Mouse (Mus musculus) heart, embryonic 14.5 days (tissue): ENCODE results near the gene Mtus2. TPM values are rescaled to one million over a fixed set of nuclear protein-coding genes. Genes with fewer than 3 reads are reported as not detected.
A peak's percentile ranks its signal among the peaks of the same experiment; 100 is the strongest.

Experiments
- ATAC-seq: fragments of 200-750 bp; cut with Nextera tagmentation; 2 replicates; pipeline ENCODE4 v1.8.0; 2017; ENCODE audit warnings: low read depth, moderate TSS enrichment; ENCODE audit not compliant: insufficient number of reproducible peaks, insufficient read depth, low FRiP score
- H3K27ac ChIP-seq, 2 experiments: fragments of 200-500 bp in 1 of 2; fragments of 300-500 bp in 1 of 2; sonication (generic) in 1 of 2; replicated peaks in 1 of 2; 2 replicates each; pipeline ENCODE4 v1.5.1; 2012 to 2014; ENCODE audit warnings: low read depth in 2 of 2, low read length in 2 of 2, control low read depth in 1 of 2, mild to moderate bottlenecking in 1 of 2, mixed read lengths in 1 of 2; ENCODE audit not compliant: control insufficient read depth in 1 of 2, insufficient read depth in 1 of 2
- H3K27me3 ChIP-seq: fragments of 300-500 bp; sonication (generic); 2 replicates; pipeline ENCODE4 v1.6.1; 2014; ENCODE audit warnings: mild to moderate bottlenecking, low read length, control low read depth; ENCODE audit not compliant: control insufficient read depth, insufficient read depth
- H3K36me3 ChIP-seq: fragments of 300-500 bp; sonication (generic); 2 replicates; pipeline ENCODE4 v1.6.1; 2014; ENCODE audit warnings: mild to moderate bottlenecking, control low read depth, low read length, mixed read lengths; ENCODE audit not compliant: control insufficient read depth, insufficient read depth
- H3K4me1 ChIP-seq, 2 experiments: fragments of 200-500 bp in 1 of 2; fragments of 300-500 bp in 1 of 2; sonication (generic) in 1 of 2; 2 replicates each; pipeline ENCODE4 v1.6.1; 2012 to 2014; ENCODE audit warnings: low read length in 2 of 2, control low read depth in 1 of 2, mixed read lengths in 1 of 2; ENCODE audit not compliant: control insufficient read depth in 2 of 2, insufficient read depth in 2 of 2
- H3K4me2 ChIP-seq: fragments of 300-500 bp; sonication (generic); 2 replicates; pipeline ENCODE4 v1.6.1; 2014; ENCODE audit warnings: mild to moderate bottlenecking, low read length
- H3K4me3 ChIP-seq, 2 experiments: fragments of 200-500 bp in 1 of 2; fragments of 300-500 bp in 1 of 2; sonication (generic) in 1 of 2; 2 replicates each; pipeline ENCODE4 v1.5.1; 2012 to 2014; ENCODE audit warnings: low read length in 2 of 2, mild to moderate bottlenecking in 2 of 2, control low read depth in 1 of 2, low read depth in 1 of 2, moderate library complexity in 1 of 2; ENCODE audit not compliant: control insufficient read depth in 1 of 2, insufficient read depth in 1 of 2
- H3K9ac ChIP-seq: fragments of 300-500 bp; sonication (generic); 2 replicates; pipeline ENCODE4 v1.6.1; 2014; ENCODE audit warnings: mild to moderate bottlenecking, low read length
- H3K9me3 ChIP-seq: fragments of 300-500 bp; sonication (generic); 2 replicates; pipeline ENCODE4 v1.6.1; 2016; ENCODE audit warnings: low read length, control low read depth; ENCODE audit not compliant: control insufficient read depth
- WGBS: fragments of 180-500 bp; shearing (Covaris S2); extraction: QIAGEN DNeasy Blood & Tissue Kit; methylation state at CpG from one replicate; pipeline ENCODE4 v1.1.7; 2014; 5-methylcytosine and 5-hydroxymethylcytosine counted together
- polyA plus RNA-seq: library from polyadenylated mRNA; unstranded; fragments of >200 nt; fragmentation: Nextera tagmentation; extraction: Ambion mirVana; gene quantifications from 2 replicates; pipeline ENCODE4 v1.2.1, GENCODE M21; 2014

The Mtus2 gene
- polyA plus RNA-seq, 1 experiment from 2014 or later = 128 TPM

GRCm38 (mm10) chr5:148015383-148015782 lies 58.3 kb downstream of the Mtus2 start:
- Histone ChIP-seq H3K27ac (no peak overlapping the region), H3K9me3 (no peaks in the 10 kb centered on the region), H3K9ac (no peak overlapping the region), H3K4me3 (no peak overlapping the region), H3K27me3 (no peaks in the 10 kb centered on the region), H3K36me3 (no peaks in the 10 kb centered on the region), H3K4me2 (no peak overlapping the region), H3K4me1 (no peaks in the 10 kb centered on the region)
- no peak for ATAC-seq
- 45% methylated on average over 8 of the region's 8 CpGs for WGBS

DNA sequence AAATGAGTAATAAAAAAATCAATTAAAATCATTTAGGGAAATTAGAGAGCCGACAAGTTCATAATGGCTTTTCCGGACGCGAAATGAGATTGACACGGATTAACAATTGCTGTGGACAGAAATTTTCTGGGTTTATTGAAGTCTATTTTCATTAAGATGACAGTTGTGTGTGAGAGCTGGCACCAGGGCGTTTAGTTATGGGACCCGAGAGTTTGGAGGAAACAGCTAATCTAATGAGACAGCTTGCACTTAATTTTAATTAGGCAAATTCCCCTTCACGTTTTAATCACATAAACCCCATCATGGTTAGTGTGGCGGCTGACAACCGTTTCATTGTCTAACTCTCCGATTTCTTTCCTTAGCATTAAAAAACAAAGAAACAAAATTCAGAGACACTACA lies 60.3 kb downstream of the Mtus2 start:
- Histone ChIP-seq H3K27me3 (no peaks in the 10 kb centered on the region), H3K4me1 (no peaks in the 10 kb centered on the region), H3K27ac (no peak overlapping the region), H3K36me3 (no peaks in the 10 kb centered on the region), H3K4me2 (no peak overlapping the region), H3K4me3 (no peak overlapping the region), H3K9me3 (no peaks in the 10 kb centered on the region), H3K9ac (no peak overlapping the region)
- 85% methylated on average over 11 of the region's 11 CpGs for WGBS
- ATAC-seq = no peak

GRCm38 (mm10) chr5:148022784-148023183 lies 65.7 kb downstream of the Mtus2 start:
- Histone ChIP-seq H3K9me3 (no peaks in the 10 kb centered on the region), H3K4me1 (peaks cover 0 to 8% of the 10 kb centered on the region in 2 experiments; a peak in 2 of 4 replicates), H3K27me3 (no peaks in the 10 kb centered on the region), H3K36me3 (no peaks in the 10 kb centered on the region), H3K27ac (no peak overlapping the region), H3K4me2 (no peak overlapping the region), H3K9ac (no peak overlapping the region), H3K4me3 (no peak overlapping the region)
- no peak for ATAC-seq
- 80% methylated on average over 4 of the region's 4 CpGs for WGBS

DNA sequence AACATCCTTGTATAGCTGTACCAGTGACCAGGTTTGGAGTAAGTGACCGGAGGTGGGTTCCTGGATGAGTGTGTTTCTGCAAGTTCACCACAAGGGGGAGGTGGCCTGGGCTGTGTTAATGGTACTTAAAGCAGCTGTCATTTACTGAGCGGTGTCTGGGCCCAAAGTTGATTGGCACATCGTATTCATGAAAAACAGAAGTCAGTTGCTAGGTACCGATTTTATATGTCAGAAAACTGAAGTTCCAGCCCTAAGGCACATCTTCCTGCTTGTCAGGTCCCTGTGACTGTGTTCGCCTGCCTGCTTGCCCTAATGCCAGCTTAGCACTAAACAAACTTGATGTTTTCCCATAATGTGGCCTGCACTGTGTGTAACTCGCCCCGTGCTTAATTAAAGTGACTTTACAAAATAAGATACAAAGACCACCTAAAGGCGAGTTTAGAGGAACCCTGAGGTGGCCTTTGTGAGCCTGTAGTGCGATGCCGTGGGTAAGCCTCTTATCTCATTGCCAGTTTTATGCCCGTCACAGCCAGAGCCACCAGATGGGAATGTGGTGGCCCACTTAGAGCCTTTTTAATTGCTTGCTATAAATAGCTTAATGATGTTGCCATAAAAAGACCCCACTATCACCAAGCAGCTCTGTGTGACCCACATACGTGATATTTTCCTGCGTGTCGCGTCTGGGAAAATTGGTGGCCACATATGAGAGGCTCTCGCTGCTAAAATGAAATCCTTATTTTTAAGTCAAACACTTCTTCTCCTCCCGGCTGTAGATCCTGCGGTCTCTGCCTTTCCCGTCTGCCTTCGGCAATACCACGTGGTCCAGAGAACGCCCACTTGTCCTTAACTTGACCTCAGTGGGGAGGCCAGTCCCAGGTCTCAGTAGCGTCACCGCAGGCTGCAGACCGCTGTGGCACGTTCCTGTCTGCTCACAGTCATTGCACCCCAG lies 69.6 kb downstream of the Mtus2 start:
- ATAC-seq = peak; percentile 72
- peak overlapping the region; percentile 55; the same call in 1 of the 2 replicates for H3K9ac ChIP-seq
- WGBS = 37% methylated on average over 26 of the region's 26 CpGs
- H3K4me1 ChIP-seq = peaks cover 0 to 8% of the 10 kb centered on the region in 2 experiments; a peak in 2 of 4 replicates
- no peaks in the 10 kb centered on the region for H3K36me3 ChIP-seq
- no peaks in the 10 kb centered on the region for H3K27me3 ChIP-seq
- H3K4me2 ChIP-seq = peak overlapping the region; percentile 61
- peak overlapping the region; percentile 21 to 25 for H3K4me3 ChIP-seq
- H3K27ac ChIP-seq = peak overlapping the region; percentile 64 to 72
- H3K9me3 ChIP-seq = no peaks in the 10 kb centered on the region

GRCm38 (mm10) chr5:148027985-148028384 lies 70.9 kb downstream of the Mtus2 start:
- 80% methylated on average over 13 of the region's 13 CpGs for WGBS
- Histone ChIP-seq H3K4me2 (no peak overlapping the region), H3K36me3 (no peaks in the 10 kb centered on the region), H3K4me3 (no peak overlapping the region), H3K9me3 (no peaks in the 10 kb centered on the region), H3K27me3 (no peaks in the 10 kb centered on the region), H3K4me1 (peaks cover 0 to 8% of the 10 kb centered on the region in 2 experiments; a peak in 2 of 4 replicates), H3K9ac (no peak overlapping the region), H3K27ac (no peak overlapping the region)
- ATAC-seq = no peak

DNA sequence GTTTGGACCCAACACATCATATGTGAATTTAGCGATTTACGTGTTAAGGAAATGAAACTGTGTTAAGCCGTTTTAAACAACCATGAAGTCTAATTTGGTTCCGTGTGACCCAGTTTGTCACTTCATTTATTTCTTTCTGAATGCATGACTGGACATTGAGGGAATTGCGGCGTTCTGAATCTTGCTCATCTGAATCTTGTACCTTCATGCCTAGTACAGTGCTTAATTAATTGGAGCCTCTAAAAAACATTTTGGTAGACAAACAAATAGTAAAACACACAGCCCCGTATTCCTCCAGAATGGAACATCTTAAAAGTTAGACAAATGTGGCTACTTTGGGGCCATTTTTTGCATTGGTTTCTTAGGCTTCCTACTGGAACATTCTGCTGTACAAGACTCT lies 84.5 kb downstream of the Mtus2 start:
- Histone ChIP-seq H3K9me3 (peaks cover 11% of the 10 kb centered on the region; the same call in 1 of the 2 replicates), H3K36me3 (no peaks in the 10 kb centered on the region), H3K4me1 (no peaks in the 10 kb centered on the region), H3K9ac (no peak overlapping the region), H3K27me3 (no peaks in the 10 kb centered on the region), H3K4me2 (no peak overlapping the region), H3K27ac (no peak overlapping the region), H3K4me3 (no peak overlapping the region)
- 90% methylated on average over 7 of the region's 7 CpGs for WGBS
- no peak for ATAC-seq

GRCm38 (mm10) chr5:148048200-148048599 lies 91.1 kb downstream of the Mtus2 start:
- Histone ChIP-seq H3K4me1 (no peaks in the 10 kb centered on the region), H3K4me2 (no peak overlapping the region), H3K4me3 (no peak overlapping the region), H3K27ac (no peak overlapping the region), H3K36me3 (no peaks in the 10 kb centered on the region), H3K27me3 (no peaks in the 10 kb centered on the region), H3K9ac (no peak overlapping the region), H3K9me3 (peaks cover 9% of the 10 kb centered on the region; the same call in 1 of the 2 replicates)
- 68% methylated on average over 11 of the region's 11 CpGs for WGBS
- ATAC-seq = no peak
